Mouse (Mus musculus): Measurements from ENCODE around the gene Ankub1.

DNA sequence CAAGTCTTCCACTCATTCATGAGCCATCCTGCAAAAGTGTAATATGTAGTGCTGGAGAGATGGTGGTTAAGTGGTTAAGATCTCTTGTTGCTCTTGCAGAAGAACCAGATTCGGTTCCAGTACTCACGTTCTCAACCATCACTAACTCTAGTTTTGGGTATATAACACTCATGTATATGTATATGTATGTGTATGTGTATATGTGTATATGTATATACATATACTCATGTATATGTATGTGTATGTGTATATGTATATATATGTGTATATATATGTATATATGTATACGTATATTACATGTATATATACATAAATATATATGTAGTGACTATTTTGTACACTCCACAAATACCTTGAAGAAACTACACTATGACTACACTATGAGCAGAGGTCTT, 40.7 kb downstream of the Ankub1 start:
- TF ChIP-seq POLR2A (IDR thresholded peaks at IDR 0.05; ENCODE audit: insufficient read depth, low read length) (no peak), CTCF (IDR thresholded peaks at IDR 0.05; ENCODE audit: low read depth, low read length) (no peak), EP300 (IDR thresholded peaks at IDR 0.05; ENCODE audit: insufficient read depth, low read depth, low read length) (no peak)
